Mouse (Mus musculus) embryonic facial prominence, embryonic 15.5 days (tissue): Measurements from ENCODE around the gene Mta3. TPM values are rescaled to one million over a fixed set of nuclear protein-coding genes. Genes with fewer than 3 reads are reported as not detected.

Source experiments
- ATAC-seq: fragments of 200-750 bp; cut with Nextera tagmentation; 2 replicates; pipeline ENCODE4 v1.8.0; 2017; ENCODE audit warnings: low read depth, moderate TSS enrichment; ENCODE audit not compliant: insufficient number of reproducible peaks, low FRiP score, low TSS enrichment
- H3K27ac ChIP-seq: fragments of 300-500 bp; sonication (generic); replicated peaks from 2 replicates; pipeline ENCODE4 v1.5.1; 2015; ENCODE audit warnings: mild to moderate bottlenecking, inconsistent platforms
- H3K27me3 ChIP-seq: fragments of 300-500 bp; sonication (generic); 2 replicates; pipeline ENCODE4 v1.6.1; 2015; ENCODE audit warnings: inconsistent platforms
- H3K36me3 ChIP-seq: fragments of 300-500 bp; sonication (generic); 2 replicates; pipeline ENCODE4 v1.6.1; 2015; ENCODE audit warnings: mild to moderate bottlenecking, inconsistent platforms
- H3K4me1 ChIP-seq: fragments of 300-500 bp; sonication (generic); 2 replicates; pipeline ENCODE4 v1.6.1; 2015; ENCODE audit warnings: inconsistent platforms
- H3K4me2 ChIP-seq: fragments of 300-500 bp; sonication (generic); replicated peaks from 2 replicates; pipeline ENCODE4 v1.6.1; 2015; ENCODE audit warnings: mild to moderate bottlenecking, inconsistent platforms
- H3K4me3 ChIP-seq: fragments of 300-500 bp; sonication (generic); replicated peaks from 2 replicates; pipeline ENCODE4 v1.5.1; 2015; ENCODE audit warnings: mild to moderate bottlenecking, inconsistent platforms
- H3K9ac ChIP-seq: fragments of 300-500 bp; sonication (generic); 2 replicates; pipeline ENCODE4 v1.6.1; 2015; ENCODE audit warnings: inconsistent platforms
- H3K9me3 ChIP-seq: fragments of 300-500 bp; sonication (generic); replicated peaks from 2 replicates; pipeline ENCODE4 v1.6.1; 2016; ENCODE audit warnings: inconsistent platforms
- WGBS: fragments of 180-500 bp; shearing (Covaris S2); methylation state at CpG from one replicate; pipeline ENCODE4 v1.1.7; 2015; 5-methylcytosine and 5-hydroxymethylcytosine counted together
- polyA plus RNA-seq: library from polyadenylated mRNA; unstranded; fragments of >200 nt; fragmentation: Nextera tagmentation; extraction: Ambion mirVana; gene quantifications from 2 replicates; pipeline ENCODE4 v1.2.1, GENCODE M21; 2015

Mta3 gene
- 45.8 and 46.4 TPM in 2 replicates for polyA plus RNA-seq

GRCm38 (mm10) chr17:83706116-83706593, at the start of gene Mta3:
Gene Mta3, plus strand, starts transcription at chr17:83706163.
- Histone ChIP-seq H3K4me3 (peak within 1 kb of the TSS; percentile 74), H3K4me1 (peaks cover 14% of the 10 kb centered on the region), H3K36me3 (peaks cover 13% of the 10 kb centered on the region), H3K9ac (peak within 1 kb of the TSS; percentile 82), H3K27ac (peak within 1 kb of the TSS; percentile 94), H3K27me3 (no peaks in the 10 kb centered on the region), H3K9me3 (no peaks in the 10 kb centered on the region), H3K4me2 (peak within 1 kb of the TSS; percentile 83)
- 1% methylated on average over 30 of the region's 56 CpGs for WGBS
- peak; percentile 39 for ATAC-seq

- Histone ChIP-seq H3K9me3 (no peaks in the 10 kb centered on the region), H3K4me1 (no peaks in the 10 kb centered on the region), H3K4me3 (no peak overlapping the region), H3K27me3 (no peaks in the 10 kb centered on the region), H3K36me3 (no peaks in the 10 kb centered on the region), H3K9ac (no peak overlapping the region), H3K27ac (no peak overlapping the region), H3K4me2 (no peak overlapping the region)
- 71% methylated on average over 9 of the region's 9 CpGs for WGBS
- ATAC-seq: no peak
Measured at GRCm38 (mm10) chr17:83657375-83657774, 48.6 kb upstream of the Mta3 start.

DNA sequence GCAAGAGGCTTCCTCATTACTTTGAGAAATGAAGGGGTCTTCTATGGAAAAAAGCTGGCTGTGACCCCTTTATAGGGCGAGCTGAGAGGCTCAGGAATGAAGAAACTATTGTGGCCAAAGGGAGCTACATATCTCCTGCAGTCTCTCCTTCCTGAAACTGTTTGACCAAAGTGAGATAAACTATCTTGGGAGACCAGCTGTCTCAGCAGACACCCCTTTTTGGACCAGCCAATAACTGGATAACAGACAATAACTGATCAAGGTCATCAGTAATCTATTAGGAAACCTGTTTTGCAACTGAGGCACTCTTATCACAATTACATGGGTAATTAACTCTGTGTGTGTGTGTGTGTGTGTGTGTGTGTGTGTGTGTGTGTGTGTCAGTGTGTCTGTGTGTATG, 47.0 kb upstream of the Mta3 start:
- H3K9me3 ChIP-seq: no peaks in the 10 kb centered on the region
- WGBS: 89% methylated on average over 1 of the region's 1 CpGs
- H3K4me3 ChIP-seq: no peak overlapping the region
- H3K27ac ChIP-seq: no peak overlapping the region
- no peaks in the 10 kb centered on the region for H3K36me3 ChIP-seq
- H3K4me1 ChIP-seq: no peaks in the 10 kb centered on the region
- ATAC-seq: no peak
- H3K9ac ChIP-seq: no peak overlapping the region
- no peaks in the 10 kb centered on the region for H3K27me3 ChIP-seq
- no peak overlapping the region for H3K4me2 ChIP-seq

DNA sequence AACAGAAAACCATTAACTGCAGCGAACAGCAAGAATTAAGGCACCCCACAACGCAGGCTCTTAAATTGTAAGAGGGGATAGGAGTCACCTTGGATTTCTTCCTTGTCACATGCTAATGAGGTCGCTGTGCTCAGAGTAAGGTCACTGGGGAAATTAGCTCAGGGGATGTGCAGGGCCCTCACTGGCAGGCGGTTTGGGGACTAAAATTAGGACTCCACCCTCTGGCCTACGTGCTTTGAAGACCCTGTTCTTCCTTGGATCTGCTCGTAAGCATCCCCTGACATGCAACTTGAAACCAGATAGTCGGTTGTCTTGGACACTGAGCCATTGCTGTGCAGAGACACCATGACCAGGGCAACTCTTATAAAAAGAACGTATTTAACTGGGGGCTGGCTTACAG, 41.2 kb upstream of the Mta3 start:
- no peak overlapping the region for H3K27ac ChIP-seq
- no peaks in the 10 kb centered on the region for H3K4me1 ChIP-seq
- 41% methylated on average over 8 of the region's 8 CpGs for WGBS
- ATAC-seq: no peak
- no peaks in the 10 kb centered on the region for H3K27me3 ChIP-seq
- no peak overlapping the region for H3K4me2 ChIP-seq
- no peaks in the 10 kb centered on the region for H3K36me3 ChIP-seq
- no peak overlapping the region for H3K4me3 ChIP-seq
- no peaks in the 10 kb centered on the region for H3K9me3 ChIP-seq
- H3K9ac ChIP-seq: no peak overlapping the region

DNA sequence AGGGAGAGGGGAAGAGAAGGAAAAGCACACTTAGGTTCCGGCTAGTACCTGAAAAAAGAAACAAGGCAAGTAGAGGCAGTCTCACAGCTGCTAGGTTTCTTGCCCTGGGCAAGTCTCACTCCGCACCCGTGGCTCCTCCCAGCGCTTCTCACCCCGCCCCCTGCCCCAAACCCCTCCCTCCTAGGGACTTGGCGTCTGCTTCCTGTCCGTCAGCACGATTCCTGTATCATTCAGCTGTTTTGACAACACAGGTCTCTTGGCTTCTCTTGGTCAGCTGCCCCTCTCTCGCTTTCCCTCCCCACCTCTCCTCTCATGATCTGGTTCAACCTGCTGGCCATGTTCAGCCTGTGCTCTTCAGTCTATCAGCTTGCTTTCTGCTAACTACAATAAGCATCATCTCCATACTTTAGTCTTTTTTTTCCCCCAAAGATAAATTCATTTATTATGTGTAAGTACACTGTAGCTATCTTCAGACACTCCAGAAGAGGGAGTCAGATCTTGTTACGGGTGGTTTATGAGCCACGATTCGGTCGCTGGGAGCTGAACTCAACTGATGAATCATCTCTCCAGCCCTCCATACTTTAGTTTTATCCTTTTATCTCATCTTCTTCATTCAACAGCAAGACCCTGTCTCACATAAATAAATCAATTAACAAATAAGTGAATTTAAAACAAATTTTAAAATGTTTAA, 39.2 kb upstream of the Mta3 start:
- Histone ChIP-seq H3K4me1 (no peaks in the 10 kb centered on the region), H3K9me3 (no peaks in the 10 kb centered on the region), H3K4me2 (no peak overlapping the region), H3K27ac (no peak overlapping the region), H3K9ac (no peak overlapping the region), H3K4me3 (no peak overlapping the region), H3K36me3 (no peaks in the 10 kb centered on the region), H3K27me3 (no peaks in the 10 kb centered on the region)
- ATAC-seq: no peak
- 64% methylated on average over 13 of the region's 13 CpGs for WGBS

GRCm38 (mm10) chr17:83667934-83668690, 37.9 kb upstream of the Mta3 start:
- H3K9ac ChIP-seq: no peak overlapping the region
- no peak for ATAC-seq
- no peak overlapping the region for H3K4me2 ChIP-seq
- H3K9me3 ChIP-seq: no peaks in the 10 kb centered on the region
- H3K4me1 ChIP-seq: no peaks in the 10 kb centered on the region
- H3K27ac ChIP-seq: no peak overlapping the region
- H3K4me3 ChIP-seq: no peak overlapping the region
- H3K36me3 ChIP-seq: no peaks in the 10 kb centered on the region
- WGBS: 63% methylated on average over 3 of the region's 3 CpGs
- H3K27me3 ChIP-seq: no peaks in the 10 kb centered on the region

DNA sequence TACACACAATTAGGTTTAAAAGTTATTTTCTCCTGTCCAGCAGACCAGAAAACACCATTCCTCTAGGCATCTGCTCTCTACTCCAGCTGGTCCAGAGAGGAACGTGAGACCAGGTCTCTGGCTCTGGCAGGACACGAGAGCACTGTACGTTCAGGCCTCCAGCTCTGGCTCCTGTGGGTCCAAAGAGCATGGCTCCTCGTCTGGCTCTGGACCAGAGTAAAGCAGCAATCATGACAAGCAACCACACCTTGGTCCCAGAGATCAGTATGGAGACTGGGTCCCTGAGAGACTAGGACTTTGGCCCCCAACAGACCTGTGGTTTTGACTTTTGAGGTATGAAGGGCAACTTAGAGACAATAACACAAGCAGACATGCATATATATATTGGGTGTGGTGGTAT, 33.3 kb upstream of the Mta3 start:
- 79% methylated on average over 4 of the region's 4 CpGs for WGBS
- no peaks in the 10 kb centered on the region for H3K9me3 ChIP-seq
- no peak overlapping the region for H3K9ac ChIP-seq
- H3K4me2 ChIP-seq: no peak overlapping the region
- no peaks in the 10 kb centered on the region for H3K36me3 ChIP-seq
- no peak overlapping the region for H3K4me3 ChIP-seq
- ATAC-seq: no peak
- H3K4me1 ChIP-seq: no peaks in the 10 kb centered on the region
- H3K27me3 ChIP-seq: no peaks in the 10 kb centered on the region
- H3K27ac ChIP-seq: no peak overlapping the region

- Histone ChIP-seq H3K4me1 (no peaks in the 10 kb centered on the region), H3K4me2 (no peak overlapping the region), H3K27ac (no peak overlapping the region), H3K9ac (no peak overlapping the region), H3K4me3 (no peak overlapping the region), H3K27me3 (no peaks in the 10 kb centered on the region), H3K9me3 (no peaks in the 10 kb centered on the region), H3K36me3 (no peaks in the 10 kb centered on the region)
- WGBS: 71% methylated on average over 1 of the region's 1 CpGs
- ATAC-seq: no peak
Measured at GRCm38 (mm10) chr17:83677370-83677769, 28.6 kb upstream of the Mta3 start.

GRCm38 (mm10) chr17:83681977-83682376, 24.0 kb upstream of the Mta3 start:
- no peak overlapping the region for H3K27ac ChIP-seq
- 52% methylated on average over 7 of the region's 7 CpGs for WGBS
- H3K9me3 ChIP-seq: no peaks in the 10 kb centered on the region
- H3K4me2 ChIP-seq: no peak overlapping the region
- no peaks in the 10 kb centered on the region for H3K4me1 ChIP-seq
- H3K9ac ChIP-seq: no peak overlapping the region
- H3K36me3 ChIP-seq: no peaks in the 10 kb centered on the region
- ATAC-seq: no peak
- no peaks in the 10 kb centered on the region for H3K27me3 ChIP-seq
- no peak overlapping the region for H3K4me3 ChIP-seq

DNA sequence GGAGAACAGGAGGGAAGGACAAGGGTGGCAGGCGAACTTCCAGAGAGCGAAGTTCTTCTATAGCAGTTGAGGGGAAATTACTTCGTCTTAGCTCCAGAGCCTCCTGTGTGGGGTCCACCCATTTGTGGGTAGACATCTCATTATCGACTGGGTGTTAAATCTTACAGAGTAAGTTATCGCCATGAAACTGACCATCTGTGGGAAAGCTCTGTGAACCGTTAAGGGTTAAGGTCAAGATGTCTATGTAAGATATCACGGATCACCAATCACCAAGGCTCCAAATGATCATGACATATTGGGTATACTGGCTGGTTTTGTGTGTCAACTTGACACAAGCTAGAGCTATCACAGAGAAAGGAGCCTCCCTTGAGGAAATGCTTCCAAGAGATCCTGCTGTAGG, 21.5 kb upstream of the Mta3 start:
- no peak for ATAC-seq
- H3K4me2 ChIP-seq: no peak overlapping the region
- no peaks in the 10 kb centered on the region for H3K27me3 ChIP-seq
- H3K4me1 ChIP-seq: no peaks in the 10 kb centered on the region
- H3K9me3 ChIP-seq: no peaks in the 10 kb centered on the region
- WGBS: 89% methylated on average over 7 of the region's 7 CpGs
- no peak overlapping the region for H3K4me3 ChIP-seq
- no peaks in the 10 kb centered on the region for H3K36me3 ChIP-seq
- H3K9ac ChIP-seq: no peak overlapping the region
- H3K27ac ChIP-seq: no peak overlapping the region

- Histone ChIP-seq H3K9me3 (no peaks in the 10 kb centered on the region), H3K36me3 (no peaks in the 10 kb centered on the region), H3K4me1 (no peaks in the 10 kb centered on the region), H3K4me3 (no peak overlapping the region), H3K27ac (no peak overlapping the region), H3K9ac (no peak overlapping the region), H3K4me2 (no peak overlapping the region), H3K27me3 (no peaks in the 10 kb centered on the region)
- 42% methylated on average over 2 of the region's 2 CpGs for WGBS
- ATAC-seq: no peak
Measured at GRCm38 (mm10) chr17:83690418-83690817, 15.5 kb upstream of the Mta3 start.
